Mouse (Mus musculus): ENCODE results near the gene Zfp513.

Zfp513 gene

DNA sequence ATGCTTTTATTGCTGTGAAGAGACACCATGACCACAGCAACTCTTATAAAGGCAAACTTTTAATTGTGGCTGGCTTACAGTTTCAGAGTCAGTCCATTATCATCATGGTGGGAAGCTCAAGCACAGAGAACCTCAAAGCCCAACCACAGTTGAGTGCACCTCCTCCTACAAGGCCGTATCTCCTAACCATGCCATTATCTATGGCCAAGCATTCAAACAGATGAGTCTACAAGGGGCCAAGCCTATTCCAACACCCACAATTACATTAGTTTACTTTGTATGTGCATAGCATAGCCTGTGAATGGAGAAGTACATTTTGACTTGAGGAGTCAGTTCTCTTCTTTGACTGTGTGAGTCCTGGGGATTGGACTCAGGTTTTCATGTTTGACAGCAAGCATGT, 37.2 kb downstream of the Zfp513 start:
- DNase-seq (ENCODE audit: low spot score), result no peak

GRCm38 (mm10) chr5:31162462-31162861, 39.6 kb downstream of the Zfp513 start:
- DNase-seq (ENCODE audit: low spot score), result no peak

DNA sequence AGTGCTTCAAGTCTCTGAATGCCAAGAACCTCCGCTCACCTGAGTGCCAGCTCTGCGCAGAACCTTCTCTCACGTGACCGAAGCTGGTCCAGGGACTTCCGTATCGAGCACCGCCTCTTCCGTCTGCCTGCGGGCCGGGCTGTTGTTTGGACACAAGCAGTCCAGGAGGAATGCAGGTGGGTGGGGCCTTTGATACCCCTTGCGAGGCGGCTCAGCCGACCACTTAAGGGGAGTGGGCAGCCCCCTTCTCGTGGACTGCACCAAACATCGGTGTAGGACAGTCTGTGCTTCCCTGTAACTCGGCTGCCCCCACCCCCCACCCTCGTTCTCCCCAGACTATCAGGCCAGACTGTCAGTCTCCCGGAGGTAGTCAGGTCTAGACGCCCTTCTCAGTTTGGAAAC, 48.0 kb downstream of the Zfp513 start, which contains the start of gene Mpv17:
TSS of gene Mpv17 (minus strand) at position 100 of the 402 bp plus-strand sequence.
- DNase-seq (ENCODE audit: low spot score), result peak; percentile 77

DNA sequence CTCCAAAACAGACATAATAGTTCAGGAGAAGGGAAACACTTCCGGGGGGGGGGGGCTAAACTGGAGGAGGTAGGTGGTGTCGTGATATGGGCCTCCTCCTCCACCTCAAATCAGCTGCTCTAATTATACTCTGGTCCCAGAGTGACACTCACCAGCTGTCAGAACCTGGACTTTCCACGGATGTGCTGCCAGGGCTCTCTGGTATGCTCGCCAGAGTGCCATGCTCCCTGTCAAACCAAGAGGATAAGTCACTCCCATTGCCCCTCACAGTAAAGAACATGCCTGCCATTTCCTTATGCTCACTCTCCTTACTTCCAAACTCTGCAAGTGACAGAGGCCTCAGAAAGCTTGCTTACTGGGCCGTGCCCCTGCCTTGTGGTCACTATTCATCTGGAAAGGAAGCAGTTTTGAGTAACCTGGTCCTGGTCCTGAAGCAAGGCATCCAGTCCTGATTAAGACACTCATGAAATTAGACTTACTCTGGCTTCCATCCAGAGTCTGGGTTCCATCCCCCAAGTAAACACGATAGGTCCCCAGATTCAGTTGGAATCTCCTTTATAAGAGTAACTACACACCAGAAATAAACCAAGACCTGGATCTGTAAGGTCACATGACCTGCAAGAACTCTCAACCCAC, 48.5 kb downstream of the Zfp513 start:
- no peak for DNase-seq (ENCODE audit: low spot score)

DNA sequence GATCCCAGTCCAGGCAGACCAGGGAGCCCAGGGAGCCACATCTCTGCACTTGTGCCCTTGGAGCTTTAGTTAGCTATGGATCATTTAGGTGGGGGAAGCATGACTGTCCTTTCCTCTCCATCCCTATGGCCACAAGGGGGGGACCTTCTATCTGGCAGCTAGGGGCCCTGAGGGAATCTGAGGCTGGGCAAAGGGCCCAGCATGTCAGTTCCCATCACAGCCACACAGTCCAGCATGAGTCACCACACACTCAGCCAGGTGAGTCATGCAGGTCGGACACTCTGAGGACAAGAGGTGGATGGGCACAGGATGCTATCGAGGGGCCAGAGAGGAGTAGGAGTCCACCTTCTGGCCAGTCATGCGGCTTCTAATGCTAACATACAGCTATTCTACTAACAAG, 50.4 kb downstream of the Zfp513 start:
- DNase-seq (ENCODE audit: low spot score), result peak; percentile 55

DNA sequence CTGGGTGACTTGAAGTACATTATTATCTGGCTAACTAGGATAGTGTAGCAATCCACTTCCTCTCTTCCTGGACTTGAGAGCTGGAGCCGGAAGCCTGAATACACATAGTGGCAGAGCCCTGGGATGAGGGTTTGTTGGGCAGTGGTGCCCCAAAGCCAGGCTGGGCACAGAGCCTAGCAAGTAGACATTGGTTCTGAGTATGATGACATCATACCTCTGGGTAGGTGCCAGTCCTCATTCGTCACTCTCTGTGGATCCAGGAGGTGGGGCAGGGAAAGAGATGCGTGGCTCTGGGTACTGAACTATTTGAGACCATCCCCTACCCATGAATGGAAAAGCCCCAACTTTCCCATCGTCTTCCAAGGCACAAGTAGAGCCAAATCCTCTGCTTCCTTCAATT, 52.3 kb downstream of the Zfp513 start:
- peak; percentile 75 for DNase-seq (ENCODE audit: low spot score)

Measured in adipocyte (in vitro differentiated cells).